Mouse (Mus musculus): ENCODE results near the gene Gal3st1. TPM values are rescaled to one million over a fixed set of nuclear protein-coding genes. Genes with fewer than 3 reads are reported as not detected.

Gene Gal3st1
- total and polyA plus RNA-seq, 2 experiments from 2014 or later, result 0.14 TPM; not detected in 1

DNA sequence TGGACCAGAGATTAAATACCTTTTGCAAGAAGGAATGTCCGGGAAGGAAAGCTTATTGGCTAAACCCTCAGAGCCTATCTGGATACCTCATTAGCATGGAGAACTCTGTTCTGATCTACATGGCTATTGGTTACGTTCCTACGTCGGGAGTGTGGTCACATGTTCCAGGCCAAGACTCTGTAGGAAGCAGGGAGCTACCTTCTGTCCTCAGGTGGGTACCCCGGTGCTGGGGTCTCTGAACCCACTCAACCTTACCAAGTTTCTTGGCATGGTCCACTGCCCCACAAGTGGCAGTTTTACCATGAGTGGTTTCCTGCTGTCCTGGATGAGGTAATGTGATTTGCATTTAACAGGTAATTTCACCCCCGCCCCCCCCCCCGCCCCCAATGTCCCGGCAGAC, 43.6 kb downstream of the Gal3st1 start:
- Histone ChIP-seq H3K4me1 (ENCODE audit: control insufficient read depth, insufficient read depth) (no peaks in the 10 kb centered on the region), H3K27ac (ENCODE audit: low read depth) (no peak overlapping the region), H3K36me3 (replicated peaks; ENCODE audit: control insufficient read depth, insufficient read depth, low read length) (no peaks in the 10 kb centered on the region), H3K27me3 (ENCODE audit: control insufficient read depth, insufficient read depth, low read length) (peaks cover 7% of the 10 kb centered on the region; the same call in 1 of the 2 replicates), H3K9me3 (replicated peaks; ENCODE audit: control insufficient read depth, low read length) (no peaks in the 10 kb centered on the region), H3K9ac (replicated peaks; ENCODE audit: low read depth, low read length) (no peak overlapping the region), H3K4me2 (ENCODE audit: low read depth, low read length) (no peak overlapping the region), H3K4me3 (ENCODE audit: low read depth, low read length) (no peak overlapping the region)
- ATAC-seq (ENCODE audit: insufficient read depth, low read depth) (no peak), DNase-seq (ENCODE audit: low spot score) (no peak)
- no peak for TF ChIP-seq EP300 (IDR thresholded peaks at IDR 0.05; ENCODE audit: low read depth)
- TF ChIP-seq CTCF (IDR thresholded peaks at IDR 0.05; ENCODE audit: low read depth), result no peak
- WGBS, result 66% methylated on average over 8 of the region's 8 CpGs

DNA sequence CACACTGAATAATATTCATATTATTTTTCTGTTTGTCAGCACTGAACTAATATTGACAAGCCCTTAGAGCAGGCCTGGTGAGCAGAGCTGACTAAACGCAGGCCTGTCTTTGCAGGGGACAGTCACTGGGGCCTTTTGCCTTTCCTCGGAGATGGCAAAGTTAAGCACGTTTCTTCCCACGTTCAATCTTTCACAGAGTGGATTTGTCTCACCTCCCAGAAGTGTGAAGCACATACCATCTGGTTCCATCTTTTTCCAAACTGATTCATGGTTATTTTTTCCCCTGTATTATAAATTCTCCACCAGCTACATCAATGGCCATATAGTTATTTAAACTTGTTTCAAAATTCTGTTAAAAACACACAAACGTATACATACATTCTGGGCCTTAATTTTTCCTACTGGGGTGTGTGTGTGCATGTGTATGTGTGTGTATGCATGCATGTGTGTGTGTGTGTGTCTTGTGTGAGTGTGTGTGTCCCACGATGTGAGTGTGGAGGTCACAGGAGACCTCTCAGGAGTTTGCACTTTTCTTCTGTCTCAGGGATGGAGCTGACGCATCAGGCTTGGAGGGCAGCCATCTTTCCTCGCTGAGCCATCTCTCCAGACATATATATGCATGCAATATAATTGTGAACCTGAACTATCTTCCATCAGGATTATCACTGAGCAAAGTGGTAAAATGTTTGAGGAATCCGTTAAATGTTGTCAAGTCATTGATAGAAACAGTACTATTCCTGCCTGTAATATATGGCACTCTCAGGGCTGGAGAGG, 44.3 kb downstream of the Gal3st1 start:
- Histone ChIP-seq H3K9ac (replicated peaks; ENCODE audit: low read depth, low read length) (no peak overlapping the region), H3K4me1 (ENCODE audit: control insufficient read depth, insufficient read depth) (no peaks in the 10 kb centered on the region), H3K4me3 (ENCODE audit: low read depth, low read length) (no peak overlapping the region), H3K4me2 (ENCODE audit: low read depth, low read length) (no peak overlapping the region), H3K27me3 (ENCODE audit: control insufficient read depth, insufficient read depth, low read length) (peaks cover 7% of the 10 kb centered on the region; the same call in 1 of the 2 replicates), H3K27ac (ENCODE audit: low read depth) (no peak overlapping the region), H3K36me3 (replicated peaks; ENCODE audit: control insufficient read depth, insufficient read depth, low read length) (no peaks in the 10 kb centered on the region), H3K9me3 (replicated peaks; ENCODE audit: control insufficient read depth, low read length) (no peaks in the 10 kb centered on the region)
- 65% methylated on average over 9 of the region's 9 CpGs for WGBS
- DNase-seq (ENCODE audit: low spot score) (no peak), ATAC-seq (ENCODE audit: insufficient read depth, low read depth) (no peak)
- no peak for TF ChIP-seq EP300 (IDR thresholded peaks at IDR 0.05; ENCODE audit: low read depth)
- TF ChIP-seq CTCF (IDR thresholded peaks at IDR 0.05; ENCODE audit: low read depth), result no peak

DNA sequence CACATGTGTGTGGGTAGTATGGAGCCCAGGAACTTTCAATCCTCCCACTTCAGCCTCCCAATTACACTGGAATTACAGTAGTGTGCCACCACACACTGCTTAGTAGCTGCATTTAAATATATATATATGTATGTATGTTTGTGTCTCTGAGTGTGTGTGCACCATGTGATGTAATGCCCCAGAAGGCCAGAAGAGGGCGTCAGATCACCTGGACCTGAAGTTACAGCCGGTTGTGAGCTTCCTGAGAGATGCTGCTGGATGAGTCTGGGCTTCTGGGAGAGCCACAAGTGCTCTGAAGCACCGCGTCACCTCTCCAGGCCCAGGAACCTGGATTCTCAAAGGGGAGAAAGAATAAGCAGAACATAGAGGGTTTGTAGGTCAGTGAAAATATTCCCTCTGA, 45.9 kb downstream of the Gal3st1 start:
- no peaks in the 10 kb centered on the region for H3K4me1 ChIP-seq (ENCODE audit: control insufficient read depth, insufficient read depth)
- no peaks in the 10 kb centered on the region for H3K9me3 ChIP-seq (replicated peaks; ENCODE audit: control insufficient read depth, low read length)
- no peak overlapping the region for H3K9ac ChIP-seq (replicated peaks; ENCODE audit: low read depth, low read length)

DNA sequence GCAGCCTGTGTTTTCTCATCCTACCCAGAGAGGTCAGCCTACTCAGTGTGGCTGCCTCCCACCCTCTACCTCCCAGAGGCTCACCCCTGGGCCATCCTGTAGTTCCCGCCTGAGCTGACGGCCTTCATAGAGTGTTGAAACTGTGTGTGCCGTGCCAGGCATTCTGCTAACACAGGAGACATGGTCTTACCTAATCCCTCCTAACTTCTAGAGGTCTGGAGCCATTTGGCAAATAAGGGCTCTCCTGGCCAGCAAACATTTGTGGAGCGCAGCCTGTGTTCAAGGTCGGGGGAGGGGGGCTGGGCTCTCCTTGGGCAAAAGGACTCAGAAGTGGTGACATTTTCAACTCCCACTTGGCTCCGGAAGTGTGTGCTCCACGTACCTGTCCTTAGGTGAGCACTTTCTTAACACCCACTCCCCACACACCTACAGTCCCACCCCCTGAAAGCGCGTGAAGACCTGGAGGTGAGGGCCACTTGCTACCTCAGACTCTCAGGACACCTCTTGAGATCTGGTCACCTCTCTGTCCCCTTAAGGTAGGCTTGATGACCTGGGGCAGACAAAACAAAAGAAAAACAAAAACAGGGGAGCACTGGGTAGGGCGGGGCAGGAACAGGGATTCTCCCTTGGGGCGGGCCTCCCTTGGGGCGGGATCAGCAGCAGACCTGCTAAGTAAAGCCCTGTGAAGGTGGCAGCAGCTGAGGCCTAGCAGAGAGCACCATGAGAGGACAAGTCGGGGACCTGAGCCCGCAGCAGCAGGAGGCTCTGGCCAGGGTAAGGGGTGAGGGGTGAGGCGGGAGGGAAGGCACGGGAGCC, 47.9 kb downstream of the Gal3st1 start, which contains the start of gene Sec14l4:
TSS of gene Sec14l4 (plus strand) at position 337 of the 816 bp plus-strand sequence.
- H3K9me3 ChIP-seq (replicated peaks; ENCODE audit: control insufficient read depth, low read length), result no peaks in the 10 kb centered on the region
- DNase-seq (ENCODE audit: low spot score), result no peak
- no peak for TF ChIP-seq EP300 (IDR thresholded peaks at IDR 0.05; ENCODE audit: low read depth)
- TF ChIP-seq CTCF (IDR thresholded peaks at IDR 0.05; ENCODE audit: low read depth), result no peak
- H3K4me1 ChIP-seq (ENCODE audit: control insufficient read depth, insufficient read depth), result no peaks in the 10 kb centered on the region
- H3K27me3 ChIP-seq (ENCODE audit: control insufficient read depth, insufficient read depth, low read length), result peaks cover 7% of the 10 kb centered on the region; the same call in 1 of the 2 replicates
- no peak within 1 kb of the TSS for H3K9ac ChIP-seq (replicated peaks; ENCODE audit: low read depth, low read length)
- no peak within 1 kb of the TSS for H3K4me2 ChIP-seq (ENCODE audit: low read depth, low read length)
- no peaks in the 10 kb centered on the region for H3K36me3 ChIP-seq (replicated peaks; ENCODE audit: control insufficient read depth, insufficient read depth, low read length)
- H3K4me3 ChIP-seq (ENCODE audit: low read depth, low read length), result no peak within 1 kb of the TSS
- ATAC-seq (ENCODE audit: insufficient read depth, low read depth), result no peak
- 29% methylated on average over 16 of the region's 16 CpGs for WGBS
- H3K27ac ChIP-seq (ENCODE audit: low read depth), result no peak within 1 kb of the TSS

More for the DNA sequence above, 45.9 kb downstream of the Gal3st1 start:
- Histone ChIP-seq H3K4me2 (ENCODE audit: low read depth, low read length) (no peak overlapping the region), H3K27me3 (ENCODE audit: control insufficient read depth, insufficient read depth, low read length) (peaks cover 7% of the 10 kb centered on the region; the same call in 1 of the 2 replicates), H3K4me3 (ENCODE audit: low read depth, low read length) (no peak overlapping the region), H3K27ac (ENCODE audit: low read depth) (no peak overlapping the region), H3K36me3 (replicated peaks; ENCODE audit: control insufficient read depth, insufficient read depth, low read length) (no peaks in the 10 kb centered on the region)
- TF ChIP-seq EP300 (IDR thresholded peaks at IDR 0.05; ENCODE audit: low read depth) (no peak), CTCF (IDR thresholded peaks at IDR 0.05; ENCODE audit: low read depth) (no peak)
- ATAC-seq (ENCODE audit: insufficient read depth, low read depth), result no peak
- WGBS, result 65% methylated on average over 4 of the region's 4 CpGs
- no peak for DNase-seq (ENCODE audit: low spot score)

DNA sequence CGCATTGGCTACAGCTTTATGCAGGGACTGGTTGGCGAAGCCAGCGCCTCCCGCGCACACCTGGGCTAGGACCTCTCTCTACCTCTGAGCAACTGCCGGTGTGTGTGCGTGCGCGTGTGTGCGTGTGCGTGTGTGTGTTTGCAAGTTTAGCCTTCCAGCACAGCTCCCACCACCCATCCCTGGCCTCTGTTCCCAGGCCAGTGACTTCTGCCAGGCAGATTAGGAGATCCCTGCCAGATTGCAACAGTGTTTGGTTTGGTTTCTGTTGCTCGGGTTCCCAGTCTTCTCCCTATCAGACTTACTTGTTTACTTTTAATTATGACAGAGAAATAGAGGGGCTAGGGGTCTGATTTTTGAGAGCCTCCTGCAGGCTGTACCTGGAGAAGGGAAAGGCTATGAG, 48.5 kb downstream of the Gal3st1 start:
- Histone ChIP-seq H3K4me3 (ENCODE audit: low read depth, low read length) (no peak overlapping the region), H3K36me3 (replicated peaks; ENCODE audit: control insufficient read depth, insufficient read depth, low read length) (no peaks in the 10 kb centered on the region), H3K9me3 (replicated peaks; ENCODE audit: control insufficient read depth, low read length) (no peaks in the 10 kb centered on the region), H3K9ac (replicated peaks; ENCODE audit: low read depth, low read length) (no peak overlapping the region), H3K27ac (ENCODE audit: low read depth) (no peak overlapping the region), H3K4me2 (ENCODE audit: low read depth, low read length) (no peak overlapping the region), H3K4me1 (ENCODE audit: control insufficient read depth, insufficient read depth) (no peaks in the 10 kb centered on the region), H3K27me3 (ENCODE audit: control insufficient read depth, insufficient read depth, low read length) (peaks cover 7% of the 10 kb centered on the region; the same call in 1 of the 2 replicates)
- no peak for TF ChIP-seq EP300 (IDR thresholded peaks at IDR 0.05; ENCODE audit: low read depth)
- no peak for TF ChIP-seq CTCF (IDR thresholded peaks at IDR 0.05; ENCODE audit: low read depth)
- DNase-seq (ENCODE audit: low spot score), result no peak
- 34% methylated on average over 12 of the region's 12 CpGs for WGBS
- ATAC-seq (ENCODE audit: insufficient read depth, low read depth), result no peak
